Mouse (Mus musculus) adrenal gland, adult 18-20 months (tissue): ENCODE data around the gene Sord. TPM values are rescaled to one million over a fixed set of nuclear protein-coding genes. Genes with fewer than 3 reads are reported as not detected.

Experiments
- DNase-seq, 2 experiments: peaks; one replicate each; pipeline ENCODE4 v3.0.0; 2021 to 2022; ENCODE audit warnings: low spot score in 2 of 2
- total RNA-seq, 2 experiments: library from RNA; stranded (reverse); gene quantifications; 1 replicate in 1 of 2; 2 replicates in 1 of 2; pipeline ENCODE4 v1.2.3; 2021

The Sord gene
- total RNA-seq, 2 experiments from 2014 or later = 68.2 to 83.0 TPM

GRCm38 (mm10) chr2:122237891-122238470 is 3.4 kb downstream of the Sord start:
- DNase-seq = no peak

GRCm38 (mm10) chr2:122240735-122241134 is 6.2 kb downstream of the Sord start:
- DNase-seq = no peak

- no peak for DNase-seq
These were observed 6.7 kb downstream of the Sord start for GRCm38 (mm10) chr2:122241226-122241625.

GRCm38 (mm10) chr2:122241935-122242334 is 7.4 kb downstream of the Sord start:
- DNase-seq = no peak

GRCm38 (mm10) chr2:122243671-122244131 is 9.2 kb downstream of the Sord start:
- DNase-seq = peak; percentile 60 to 62

GRCm38 (mm10) chr2:122247786-122248185 is 13.2 kb downstream of the Sord start:
- DNase-seq = no peak

- DNase-seq = no peak
These were observed 21.4 kb downstream of the Sord start for GRCm38 (mm10) chr2:122255997-122256396.

- no peak for DNase-seq
These were observed 26.2 kb downstream of the Sord start for GRCm38 (mm10) chr2:122260729-122261128.

- DNase-seq = no peak
These were observed 30.1 kb downstream of the Sord start for GRCm38 (mm10) chr2:122264690-122265089.

GRCm38 (mm10) chr2:122266407-122267193 is 32.1 kb downstream of the Sord start:
- no peak for DNase-seq

- DNase-seq = no peak
These were observed 44.2 kb downstream of the Sord start for GRCm38 (mm10) chr2:122278769-122279168.

GRCm38 (mm10) chr2:122284091-122284490 is 49.5 kb downstream of the Sord start:
- DNase-seq = no peak

GRCm38 (mm10) chr2:122286137-122286536 is 51.6 kb downstream of the Sord start:
- DNase-seq = no peak

GRCm38 (mm10) chr2:122294916-122295315 is 60.4 kb downstream of the Sord start:
- DNase-seq = no peak

- no peak for DNase-seq
These were observed 62.9 kb downstream of the Sord start for GRCm38 (mm10) chr2:122297271-122298095.

- no peak for DNase-seq
These were observed 63.5 kb downstream of the Sord start, which contains the start of gene Duox2 for GRCm38 (mm10) chr2:122298096-122298499. Gene Duox2, minus strand, starts transcription at chr2:122298449.

GRCm38 (mm10) chr2:122298596-122299490 is 64.3 kb downstream of the Sord start, which contains the start of gene Duoxa2:
Gene Duoxa2, plus strand, starts transcription at chr2:122298900.
- DNase-seq = no peak

GRCm38 (mm10) chr2:122299911-122300655 is 65.5 kb downstream of the Sord start:
- DNase-seq = no peak

GRCm38 (mm10) chr2:122300656-122301020 is 66.1 kb downstream of the Sord start:
- no peak for DNase-seq
